In genomic region chr1:156671921-156672320, GRCm38 (mm10) we compare ENCODE assay signal across 24 mouse cellular contexts.
"Had no signal": no experiment of that assay in that cellular context is flagged by ENCODE, and none has a peak within 500 bp of the region (broad histone marks: within the 10 kb centered on the region; RNA-seq: fewer than 3 reads in every experiment).

No protein-coding gene starts in this region.

- H3K9me3 ChIP-seq: heart, embryonic 10.5 days; heart, embryonic 12.5 days; hindbrain, embryonic 10.5 days; hindbrain, embryonic 13.5 days; hindbrain, embryonic 15.5 days; kidney, embryonic 15.5 days; limb, embryonic 13.5 days; limb, embryonic 15.5 days; liver, embryonic 12.5 days had no signal

- ATAC-seq: hindbrain, postnatal 0 days; intestine, embryonic 16.5 days; liver, embryonic 12.5 days had no signal

- H3K4me2 ChIP-seq: hindbrain, embryonic 13.5 days had no signal

- H3K9ac ChIP-seq: heart, embryonic 12.5 days; hindbrain, embryonic 13.5 days; hindbrain, embryonic 15.5 days; kidney, embryonic 15.5 days; limb, embryonic 13.5 days; limb, embryonic 15.5 days; liver, embryonic 12.5 days; liver, embryonic 14.5 days had no signal

- H3K27ac ChIP-seq: heart, embryonic 10.5 days; hindbrain, embryonic 10.5 days; hindbrain, embryonic 13.5 days; hindbrain, embryonic 15.5 days; hindbrain, postnatal 0 days; kidney, embryonic 15.5 days; kidney, postnatal 0 days; limb, embryonic 13.5 days; limb, embryonic 15.5 days; liver, embryonic 12.5 days; liver, embryonic 14.5 days had no signal

- H3K27me3 ChIP-seq: heart, embryonic 12.5 days; kidney, embryonic 15.5 days; limb, embryonic 13.5 days; limb, embryonic 15.5 days had no signal

- DNase-seq: gastrocnemius, postnatal 14 days; gastrocnemius, postnatal 36 days; heart, postnatal 4 days; kidney, adult 11 months; kidney, adult 2 months; kidney, adult 9 months; kidney, postnatal 14 days; kidney, postnatal 36 days; layer of hippocampus, adult 9-11 months; layer of hippocampus, postnatal 36 days; left cerebral cortex, postnatal 4 days had no signal

- H3K4me3 ChIP-seq: hindbrain, embryonic 13.5 days; hindbrain, embryonic 15.5 days; kidney, embryonic 15.5 days; limb, embryonic 13.5 days; limb, embryonic 15.5 days; liver, embryonic 12.5 days had no signal

- H3K36me3 ChIP-seq: heart, embryonic 10.5 days; heart, embryonic 12.5 days; hindbrain, embryonic 10.5 days; hindbrain, embryonic 13.5 days; hindbrain, embryonic 15.5 days; kidney, embryonic 15.5 days; limb, embryonic 13.5 days; limb, embryonic 15.5 days; liver, embryonic 12.5 days had no signal
